Mouse (Mus musculus) testis, postnatal 10 days (tissue): ENCODE measurements around the gene Ksr1.
A peak's percentile ranks its signal among the peaks of the same experiment; 100 is the strongest.

Experiments used
- DNase-seq: peaks from one replicate; pipeline ENCODE4 v3.0.0; 2021; ENCODE audit warnings: low spot score

The Ksr1 gene

DNA sequence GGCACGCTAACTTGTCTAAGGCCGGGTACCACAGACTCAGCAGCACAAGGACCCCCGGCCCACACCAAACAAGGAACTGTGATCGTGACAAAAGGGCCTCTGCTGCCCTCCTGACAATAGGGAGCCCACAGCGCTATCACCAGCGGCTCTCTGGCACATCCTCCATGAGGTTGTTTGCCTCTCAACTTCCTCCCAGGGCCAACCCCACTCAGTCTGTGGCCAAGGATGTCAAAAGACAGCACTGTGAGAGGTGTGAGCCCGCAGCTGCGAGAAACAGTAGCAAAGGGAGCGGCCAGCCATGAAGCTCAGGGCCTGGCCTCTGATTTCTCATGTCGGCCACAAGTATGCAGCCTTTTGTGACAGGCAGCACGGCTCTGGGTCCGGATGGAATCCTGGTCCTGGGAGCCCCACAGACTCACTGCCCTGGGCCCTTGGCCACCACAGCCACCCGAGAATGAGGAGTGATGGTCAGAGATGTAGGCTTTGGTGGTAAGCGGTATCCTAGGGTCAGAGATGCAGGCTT, 104.2 kb downstream of the Ksr1 start:
- DNase-seq = no peak

GRCm38 (mm10) chr11:79039488-79039887, 106.7 kb downstream of the Ksr1 start:
- peak; percentile 87 for DNase-seq

DNA sequence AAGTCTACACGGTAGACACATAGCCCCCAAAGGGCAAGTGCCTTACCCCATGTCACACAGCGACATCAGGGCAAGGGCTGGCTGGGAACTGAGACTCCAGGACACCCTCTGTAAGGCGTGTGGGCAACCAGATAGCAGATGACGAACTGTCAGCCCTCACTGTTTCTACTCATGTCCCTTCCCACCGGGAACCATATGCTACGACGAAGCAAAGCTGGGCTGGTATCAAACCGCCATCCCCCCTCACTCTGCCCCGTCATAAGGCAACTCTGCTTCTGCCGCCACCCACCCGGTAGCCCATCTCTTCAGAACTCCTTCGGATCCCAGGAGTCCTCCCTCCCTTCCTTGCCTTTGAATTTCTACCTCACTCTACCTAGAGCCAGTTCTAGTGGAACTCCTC, 108.7 kb downstream of the Ksr1 start:
- no peak for DNase-seq

DNA sequence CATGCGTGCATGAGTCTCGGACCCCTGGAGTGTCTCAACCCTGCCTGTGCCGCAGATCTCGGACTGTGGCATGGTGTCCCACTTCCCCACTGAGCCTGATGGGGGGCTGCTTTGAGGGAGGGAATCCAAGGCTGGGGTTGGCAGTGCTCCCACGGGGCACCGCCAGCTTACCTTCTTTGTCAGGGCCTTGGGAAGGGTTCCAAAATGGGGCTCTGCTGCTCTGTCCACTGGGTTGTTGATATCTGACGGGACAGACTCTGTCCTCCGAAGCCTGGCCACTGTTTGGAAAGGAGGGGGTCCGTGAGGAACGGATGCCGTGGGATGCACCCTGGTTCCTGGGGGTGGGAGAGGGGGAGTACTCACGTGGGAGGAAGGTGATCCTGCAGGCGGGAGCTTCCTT, 109.9 kb downstream of the Ksr1 start:
- no peak for DNase-seq

DNA sequence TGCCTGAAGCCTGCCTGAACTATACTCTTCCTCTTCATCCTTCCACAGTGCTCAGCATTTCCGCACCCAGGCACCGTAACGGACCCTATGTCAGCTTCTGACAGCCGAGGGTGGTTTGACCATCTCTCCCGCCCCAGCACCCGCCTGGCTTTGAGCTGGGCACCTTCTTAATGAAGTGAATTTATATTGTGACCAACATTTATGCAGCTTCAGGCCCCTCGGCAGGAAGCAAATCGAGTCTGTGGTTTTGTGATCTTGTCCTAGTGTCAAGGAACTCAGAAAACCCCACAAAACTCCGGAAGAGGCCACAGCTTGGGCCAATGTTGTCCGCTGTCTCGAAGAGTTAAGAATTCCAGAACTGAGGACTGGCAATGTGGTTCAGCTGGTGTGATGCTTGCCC, 112.6 kb downstream of the Ksr1 start:
- DNase-seq = no peak

GRCm38 (mm10) chr11:79033021-79033420, 113.2 kb downstream of the Ksr1 start:
- no peak for DNase-seq

DNA sequence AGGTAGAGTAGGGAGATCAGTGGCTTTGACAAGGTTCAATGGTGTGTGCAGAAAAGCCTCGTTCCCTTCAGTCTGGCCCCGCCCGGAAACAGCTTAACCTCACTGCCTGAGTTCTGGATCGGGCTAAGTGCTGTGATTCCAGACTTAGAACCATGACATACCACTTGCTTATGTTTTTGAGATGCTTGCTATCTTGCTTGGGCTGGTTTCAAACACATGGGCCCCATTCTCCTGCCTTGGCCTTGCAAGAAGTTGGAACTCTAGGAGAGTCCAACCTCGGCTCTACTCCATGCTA, 114.8 kb downstream of the Ksr1 start:
- no peak for DNase-seq

- peak; percentile 98 for DNase-seq
Measured at GRCm38 (mm10) chr11:79030570-79031451, 115.4 kb downstream of the Ksr1 start.

DNA sequence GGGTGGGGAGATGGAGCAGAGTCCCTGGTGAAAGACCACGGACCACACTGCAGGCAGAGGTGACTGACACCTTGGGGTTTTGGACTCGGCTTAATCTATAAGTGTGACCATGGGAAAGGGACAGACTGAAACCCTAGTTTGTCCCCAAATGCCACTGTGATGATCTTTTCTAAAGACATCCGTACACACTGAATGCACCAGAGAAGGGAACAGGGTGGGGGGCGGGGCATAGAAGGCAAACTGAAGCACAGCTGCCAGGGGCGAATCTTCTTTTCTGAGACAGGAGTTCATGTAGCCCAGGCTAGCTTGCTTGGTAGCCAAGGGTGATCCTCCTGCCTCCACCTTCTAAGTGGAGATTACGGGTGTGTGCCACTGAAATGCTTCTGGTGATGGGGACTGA, 122.5 kb downstream of the Ksr1 start:
- no peak for DNase-seq

- DNase-seq = no peak
Measured at GRCm38 (mm10) chr11:79023342-79023741, 122.9 kb downstream of the Ksr1 start.

- DNase-seq = no peak
Measured at GRCm38 (mm10) chr11:79022836-79023235, 123.4 kb downstream of the Ksr1 start.

- no peak for DNase-seq
Measured at GRCm38 (mm10) chr11:79020535-79021045, 125.6 kb downstream of the Ksr1 start.

- DNase-seq = peak; percentile 73
Measured at GRCm38 (mm10) chr11:79019839-79020534, 126.2 kb downstream of the Ksr1 start.

- peak; percentile 89 for DNase-seq
Measured at GRCm38 (mm10) chr11:79018954-79019704, 127.1 kb downstream of the Ksr1 start.

GRCm38 (mm10) chr11:79017161-79017606, 129.0 kb downstream of the Ksr1 start:
- no peak for DNase-seq

DNA sequence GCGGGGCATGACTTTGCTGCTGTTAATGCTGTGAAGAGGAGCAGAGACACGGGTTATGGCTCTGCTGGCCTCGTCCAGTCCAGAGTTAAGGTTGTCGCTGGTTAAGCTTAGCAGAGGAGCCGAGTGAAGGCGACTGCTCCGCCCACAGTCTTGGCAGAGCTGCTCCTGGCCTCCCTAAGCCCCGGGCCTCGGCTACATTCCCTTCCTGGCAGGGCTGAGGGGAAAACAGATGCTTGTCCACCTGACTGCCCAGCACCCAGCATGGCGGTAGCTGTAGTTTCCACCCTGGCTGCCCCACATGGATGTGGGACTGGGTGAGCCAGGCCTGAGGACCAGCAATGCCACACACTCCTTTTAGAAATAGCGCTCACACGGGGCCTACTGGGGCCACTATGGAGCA, 130.0 kb downstream of the Ksr1 start:
- DNase-seq = peak; percentile 44

DNA sequence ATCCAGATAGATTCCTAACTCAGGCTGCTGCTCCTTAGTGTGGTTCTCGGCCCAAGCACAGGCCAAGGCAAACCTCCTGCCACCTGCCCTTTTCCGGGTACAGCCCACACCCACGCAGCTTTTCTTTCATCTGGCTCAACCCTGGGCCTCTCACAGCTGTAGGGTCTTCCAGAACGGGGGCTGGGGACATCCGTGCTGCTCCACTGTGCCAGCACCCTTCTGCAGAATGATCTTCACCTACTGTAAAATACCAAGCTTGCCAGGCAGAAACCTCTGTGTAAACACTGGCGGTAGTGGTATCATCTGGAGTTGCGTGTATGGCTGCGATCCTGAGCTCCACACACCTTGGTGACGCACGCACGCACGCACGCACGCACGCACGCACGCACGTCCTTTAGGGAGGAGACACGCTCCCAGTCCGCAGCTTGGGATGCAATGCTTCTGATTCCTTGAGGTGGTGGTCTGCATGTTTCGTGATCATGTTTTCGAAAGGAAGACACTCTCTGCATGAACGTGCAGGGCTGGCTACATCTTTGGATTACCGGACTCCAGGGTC, 130.5 kb downstream of the Ksr1 start:
- DNase-seq = peak; percentile 41

- DNase-seq = peak; percentile 38
Measured at GRCm38 (mm10) chr11:79014602-79015325, 131.4 kb downstream of the Ksr1 start.

DNA sequence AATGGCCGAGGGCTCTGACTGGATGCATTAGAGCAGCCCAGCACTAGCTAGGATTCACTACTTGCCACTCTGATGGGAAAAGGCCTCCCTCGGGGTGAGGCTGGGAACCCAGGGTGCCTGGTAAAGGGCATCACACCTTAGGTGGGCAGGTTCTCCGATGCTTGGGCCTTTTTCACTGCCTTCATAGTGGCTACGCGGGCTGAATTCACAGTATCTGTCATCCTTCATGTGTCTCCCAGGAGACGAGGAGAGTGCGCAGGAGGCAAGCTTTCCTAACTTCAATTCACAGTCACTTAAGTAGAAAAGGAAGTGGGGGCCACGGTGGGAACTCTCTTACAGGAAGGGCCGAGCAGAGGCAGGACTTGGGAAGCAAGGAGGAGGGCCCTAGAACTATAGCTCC, 132.4 kb downstream of the Ksr1 start:
- peak; percentile 38 for DNase-seq

- DNase-seq = peak; percentile 19
Measured at GRCm38 (mm10) chr11:79013056-79013455, 133.2 kb downstream of the Ksr1 start.

GRCm38 (mm10) chr11:79012529-79012928, 133.7 kb downstream of the Ksr1 start:
- peak; percentile 26 for DNase-seq
